Mouse (Mus musculus) heart, embryonic 11.5 days (tissue): ENCODE data around the gene Fnbp1l. TPM values are rescaled to one million over a fixed set of nuclear protein-coding genes. Genes with fewer than 3 reads are reported as not detected.

Experiments
- ATAC-seq: fragments of 200-750 bp; cut with Nextera tagmentation; replicated peaks from 2 replicates; pipeline ENCODE4 v1.8.0; 2017; ENCODE audit warnings: moderate library complexity; ENCODE audit not compliant: insufficient number of reproducible peaks, low FRiP score, low TSS enrichment
- H3K27ac ChIP-seq: fragments of 300-500 bp; sonication (generic); 2 replicates; pipeline ENCODE4 v1.5.1; 2014; ENCODE audit warnings: mild to moderate bottlenecking, low read depth, low read length
- H3K27me3 ChIP-seq: fragments of 300-500 bp; sonication (generic); 2 replicates; pipeline ENCODE4 v1.6.1; 2014; ENCODE audit warnings: mild to moderate bottlenecking, low read length, mixed read lengths; ENCODE audit not compliant: control insufficient read depth, insufficient read depth
- H3K36me3 ChIP-seq: fragments of 300-500 bp; sonication (generic); 2 replicates; pipeline ENCODE4 v1.6.1; 2014; ENCODE audit warnings: mild to moderate bottlenecking, low read length, moderate library complexity, mixed read lengths; ENCODE audit not compliant: control insufficient read depth, insufficient read depth
- H3K4me1 ChIP-seq: fragments of 300-500 bp; sonication (generic); 2 replicates; pipeline ENCODE4 v1.6.1; 2014; ENCODE audit warnings: low read length; ENCODE audit not compliant: control insufficient read depth, insufficient read depth
- H3K4me2 ChIP-seq: fragments of 300-500 bp; sonication (generic); 2 replicates; pipeline ENCODE4 v1.6.1; 2014; ENCODE audit warnings: mild to moderate bottlenecking, moderate library complexity
- H3K4me3 ChIP-seq: fragments of 300-500 bp; sonication (generic); 2 replicates; pipeline ENCODE4 v1.5.1; 2014; ENCODE audit warnings: low read depth, low read length
- H3K9ac ChIP-seq: fragments of 300-500 bp; sonication (generic); 2 replicates; pipeline ENCODE4 v1.6.1; 2014; ENCODE audit warnings: mild to moderate bottlenecking, low read depth, low read length, moderate library complexity
- H3K9me3 ChIP-seq: fragments of 300-500 bp; sonication (generic); replicated peaks from 2 replicates; pipeline ENCODE4 v1.6.1; 2016; ENCODE audit warnings: low read length; ENCODE audit not compliant: control insufficient read depth
- WGBS: fragments of 180-500 bp; shearing (Covaris S2); extraction: QIAGEN DNeasy Blood & Tissue Kit; methylation state at CpG from one replicate; pipeline ENCODE4 v1.1.7; 2014; ENCODE audit not compliant: insufficient replicate concordance; 5-methylcytosine and 5-hydroxymethylcytosine counted together
- polyA plus RNA-seq: library from polyadenylated mRNA; unstranded; fragments of >200 nt; fragmentation: Nextera tagmentation; extraction: Ambion mirVana; gene quantifications from 2 replicates; pipeline ENCODE4 v1.2.1, GENCODE M21; 2014

Gene Fnbp1l
- polyA plus RNA-seq, 1 experiment from 2014 or later, result 35.1 TPM

DNA sequence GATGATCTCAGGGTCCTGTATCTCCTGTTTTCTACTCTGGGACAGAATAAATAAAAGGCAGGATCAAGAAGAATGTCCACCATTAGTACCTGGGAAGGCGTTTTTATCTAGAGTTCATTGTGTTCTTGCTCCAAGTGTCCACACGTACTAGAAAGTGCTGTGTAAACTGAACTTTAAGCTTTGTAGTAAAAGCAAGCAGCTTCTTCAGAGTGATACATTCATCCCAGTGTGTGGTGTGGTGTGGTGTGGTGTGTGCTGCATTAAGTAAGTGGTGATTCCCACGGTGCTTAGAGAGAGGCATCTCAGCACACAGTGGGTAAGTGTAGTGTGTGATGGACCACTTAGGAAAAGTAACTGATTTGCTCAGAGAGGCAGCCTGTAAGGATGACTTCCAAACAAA lies 91.0 kb downstream of the Fnbp1l start:
- Histone ChIP-seq H3K36me3 (no peaks in the 10 kb centered on the region), H3K9ac (no peak overlapping the region), H3K27me3 (no peaks in the 10 kb centered on the region), H3K4me1 (no peaks in the 10 kb centered on the region), H3K9me3 (no peaks in the 10 kb centered on the region), H3K4me3 (no peak overlapping the region), H3K4me2 (no peak overlapping the region), H3K27ac (no peak overlapping the region)
- WGBS, result 78% methylated on average over 3 of the region's 3 CpGs
- ATAC-seq, result no peak

DNA sequence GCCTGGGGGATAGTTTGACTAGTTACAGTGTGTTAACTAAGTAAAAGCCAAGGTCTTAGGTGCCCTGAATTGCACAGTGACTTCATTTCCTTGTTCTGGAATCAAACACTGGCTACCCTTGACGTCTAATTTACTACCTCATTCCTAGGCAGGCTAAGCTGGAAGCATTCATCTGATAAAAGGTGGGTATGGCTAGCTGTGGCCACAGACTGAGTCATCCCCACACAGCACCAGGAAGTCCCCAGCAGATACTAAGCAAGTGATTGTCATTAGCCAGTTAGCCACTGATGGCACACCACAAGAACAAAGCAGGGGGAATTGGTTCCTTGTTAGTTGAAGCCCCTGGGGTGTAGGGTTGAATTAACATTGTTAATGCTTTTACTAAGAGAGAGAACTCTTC lies 98.2 kb downstream of the Fnbp1l start:
- WGBS, result 40% methylated on average over 1 of the region's 1 CpGs
- Histone ChIP-seq H3K4me2 (no peak overlapping the region), H3K9ac (no peak overlapping the region), H3K27ac (no peak overlapping the region), H3K36me3 (no peaks in the 10 kb centered on the region), H3K4me1 (peaks cover 5% of the 10 kb centered on the region), H3K27me3 (no peaks in the 10 kb centered on the region), H3K4me3 (no peak overlapping the region), H3K9me3 (no peaks in the 10 kb centered on the region)
- ATAC-seq, result no peak

- Histone ChIP-seq H3K9me3 (no peaks in the 10 kb centered on the region), H3K36me3 (no peaks in the 10 kb centered on the region), H3K27me3 (no peaks in the 10 kb centered on the region), H3K9ac (no peak overlapping the region), H3K27ac (no peak overlapping the region), H3K4me1 (peaks cover 9% of the 10 kb centered on the region), H3K4me3 (no peak overlapping the region), H3K4me2 (no peak overlapping the region)
- ATAC-seq, result no peak
- WGBS, result 77% methylated on average over 4 of the region's 4 CpGs
Observed at GRCm38 (mm10) chr3:122520875-122521274, 98.6 kb downstream of the Fnbp1l start.

GRCm38 (mm10) chr3:122520365-122520764 lies 99.2 kb downstream of the Fnbp1l start:
- no peak for ATAC-seq
- H3K36me3 ChIP-seq, result no peaks in the 10 kb centered on the region
- H3K4me1 ChIP-seq, result peaks cover 14% of the 10 kb centered on the region
- no peaks in the 10 kb centered on the region for H3K9me3 ChIP-seq
- 88% methylated on average over 3 of the region's 3 CpGs for WGBS
- no peak overlapping the region for H3K9ac ChIP-seq
- H3K4me3 ChIP-seq, result no peak overlapping the region
- H3K27me3 ChIP-seq, result no peaks in the 10 kb centered on the region
- no peak overlapping the region for H3K27ac ChIP-seq
- no peak overlapping the region for H3K4me2 ChIP-seq

DNA sequence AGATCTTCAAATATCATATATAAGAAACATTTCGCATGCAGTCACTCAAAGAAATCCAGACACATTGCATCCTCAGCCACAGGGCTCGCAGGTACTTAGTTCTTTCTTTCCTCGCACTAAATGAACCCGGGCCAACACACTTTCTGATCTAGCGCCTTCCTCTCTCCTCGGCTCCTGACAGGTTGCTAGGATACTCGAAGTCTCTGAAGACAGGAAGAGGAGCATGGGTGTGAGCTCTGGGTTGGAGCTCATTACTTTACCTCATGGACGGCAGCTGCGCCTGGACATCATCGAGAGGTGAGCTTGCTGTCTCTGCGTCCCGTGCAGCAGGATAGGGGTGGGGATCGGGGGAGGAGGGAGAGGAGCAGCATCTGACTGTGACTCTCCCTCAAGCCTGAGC lies 100.4 kb downstream of the Fnbp1l start:
- 46% methylated on average over 12 of the region's 13 CpGs for WGBS
- Histone ChIP-seq H3K4me1 (peaks cover 19% of the 10 kb centered on the region), H3K36me3 (no peaks in the 10 kb centered on the region), H3K27me3 (no peaks in the 10 kb centered on the region), H3K4me2 (no peak overlapping the region), H3K4me3 (no peak overlapping the region), H3K9me3 (no peaks in the 10 kb centered on the region), H3K27ac (no peak overlapping the region), H3K9ac (no peak overlapping the region)
- no peak for ATAC-seq

GRCm38 (mm10) chr3:122518231-122518736 lies 101.2 kb downstream of the Fnbp1l start:
- Histone ChIP-seq H3K9me3 (no peaks in the 10 kb centered on the region), H3K27ac (no peak overlapping the region), H3K4me1 (peaks cover 19% of the 10 kb centered on the region), H3K36me3 (no peaks in the 10 kb centered on the region), H3K4me3 (no peak overlapping the region), H3K4me2 (no peak overlapping the region), H3K9ac (no peak overlapping the region), H3K27me3 (no peaks in the 10 kb centered on the region)
- 49% methylated on average over 9 of the region's 9 CpGs for WGBS
- no peak for ATAC-seq

GRCm38 (mm10) chr3:122517726-122518125 lies 101.8 kb downstream of the Fnbp1l start:
- 69% methylated on average over 4 of the region's 4 CpGs for WGBS
- peaks cover 19% of the 10 kb centered on the region for H3K4me1 ChIP-seq
- no peaks in the 10 kb centered on the region for H3K27me3 ChIP-seq
- H3K4me3 ChIP-seq, result no peak overlapping the region
- no peaks in the 10 kb centered on the region for H3K36me3 ChIP-seq
- no peak overlapping the region for H3K4me2 ChIP-seq
- no peak overlapping the region for H3K27ac ChIP-seq
- H3K9ac ChIP-seq, result no peak overlapping the region
- no peak for ATAC-seq
- no peaks in the 10 kb centered on the region for H3K9me3 ChIP-seq

DNA sequence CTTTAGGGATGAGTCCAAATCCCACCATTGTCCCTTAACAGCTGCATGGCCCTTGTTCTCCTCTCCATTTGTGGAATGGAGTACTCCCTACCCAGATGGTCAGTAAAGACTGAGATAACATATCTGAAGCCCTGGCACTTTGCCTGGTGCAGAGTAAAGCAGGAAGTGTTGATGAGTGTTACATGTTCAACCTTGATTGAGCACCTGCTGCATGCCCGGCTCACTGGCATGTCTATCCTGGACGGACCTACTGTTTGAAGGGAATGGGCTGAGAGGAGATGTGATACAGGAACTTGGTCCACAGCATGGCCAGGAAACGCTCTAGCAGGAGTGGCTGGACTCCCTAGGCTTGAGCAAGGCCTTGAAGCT lies 103.2 kb downstream of the Fnbp1l start:
- Histone ChIP-seq H3K27me3 (no peaks in the 10 kb centered on the region), H3K9ac (no peak overlapping the region), H3K9me3 (no peaks in the 10 kb centered on the region), H3K4me3 (no peak overlapping the region), H3K36me3 (no peaks in the 10 kb centered on the region), H3K27ac (no peak overlapping the region), H3K4me2 (no peak overlapping the region), H3K4me1 (peaks cover 19% of the 10 kb centered on the region)
- WGBS, result 63% methylated on average over 3 of the region's 3 CpGs
- ATAC-seq, result no peak

DNA sequence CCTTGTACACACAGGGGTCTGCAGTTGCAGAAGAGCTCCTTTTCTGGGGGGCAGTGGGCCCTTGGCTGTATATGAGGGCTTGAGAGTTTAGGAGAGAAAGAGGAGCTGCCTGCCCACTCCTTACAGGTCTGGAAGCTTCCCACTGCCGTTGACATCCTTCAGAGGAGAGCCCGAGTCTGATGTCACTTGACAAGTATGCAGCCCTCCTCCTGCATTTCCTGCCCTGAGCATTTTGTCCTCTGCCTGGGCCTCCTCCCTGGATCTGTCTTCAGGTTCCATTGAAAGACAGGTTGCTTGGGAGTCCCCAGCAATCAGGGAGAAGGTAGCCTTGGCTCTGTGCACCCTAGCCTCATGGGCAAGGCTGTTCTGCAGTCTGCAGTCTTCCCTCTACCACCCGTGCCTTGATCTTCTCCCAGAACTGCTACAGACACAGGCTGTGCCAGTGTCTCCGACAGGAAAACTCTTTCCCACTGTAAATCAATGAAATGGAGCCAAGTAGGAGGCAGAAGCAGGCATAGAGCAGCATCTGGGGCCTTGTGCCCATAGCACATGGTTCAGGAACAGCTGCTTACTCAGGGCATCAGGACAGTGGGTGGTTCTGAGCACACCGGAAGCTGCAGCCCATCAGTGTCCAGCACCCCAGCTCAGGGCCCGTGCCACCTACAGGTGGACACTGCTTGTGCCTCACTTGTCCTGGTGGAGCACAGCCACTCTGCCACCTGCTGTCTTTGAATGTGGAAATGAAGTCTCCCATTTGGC lies 103.8 kb downstream of the Fnbp1l start:
- WGBS, result 57% methylated on average over 6 of the region's 6 CpGs
- Histone ChIP-seq H3K9ac (peak overlapping the region; percentile 16; the same call in 1 of the 2 replicates), H3K36me3 (no peaks in the 10 kb centered on the region), H3K4me3 (no peak overlapping the region), H3K4me1 (peaks cover 22% of the 10 kb centered on the region), H3K4me2 (no peak overlapping the region), H3K9me3 (no peaks in the 10 kb centered on the region), H3K27me3 (no peaks in the 10 kb centered on the region), H3K27ac (peak overlapping the region; percentile 6; the same call in 1 of the 2 replicates)
- peak; percentile 25; the same call in 1 of the 2 replicates for ATAC-seq
